19 mouse cellular contexts compared by ENCODE assay signal in genomic region chr4:56843963-56844362, GRCm38 (mm10). TPM values are rescaled to one million over a fixed set of nuclear protein-coding genes. Genes with fewer than 3 reads are reported as not detected.
DNase-seq lines count a peak whose midpoint lies in the region; ATAC-seq and TF ChIP-seq lines count a peak whose summit lies in the region.
"Had no signal": no experiment of that assay in that cellular context is flagged by ENCODE, and none has a peak within 500 bp of the region (broad histone marks: within the 10 kb centered on the region; RNA-seq: fewer than 3 reads in every experiment).

No protein-coding gene starts in this region.

- H3K9me3 ChIP-seq in forebrain, postnatal 0 days (ENCODE audit: low read length) = no peaks in the 10 kb centered on the region
- no peaks in the 10 kb centered on the region; the same call in 1 of the 2 replicates for H3K9me3 ChIP-seq in forebrain, embryonic 11.5 days (ENCODE audit: control insufficient read depth, low read length)
- H3K9me3 ChIP-seq: heart, embryonic 13.5 days; liver, embryonic 13.5 days; neural tube, embryonic 12.5 days; stomach, embryonic 15.5 days had no signal

- no peak overlapping the region for H3K9ac ChIP-seq in forebrain, postnatal 0 days
- H3K9ac ChIP-seq in forebrain, embryonic 11.5 days (ENCODE audit: low read length) = no peak overlapping the region
- H3K9ac ChIP-seq: heart, embryonic 13.5 days; liver, embryonic 13.5 days; neural tube, embryonic 12.5 days; stomach, embryonic 15.5 days had no signal

- no peak for DNase-seq in forebrain, postnatal 0 days
- no peak for DNase-seq in forebrain, embryonic 11.5 days (ENCODE audit: low spot score)
- no peak for DNase-seq in left cerebral cortex, adult 2 months (ENCODE audit: extremely low spot score in 1 of 2, low spot score in 2 of 2)
- no peak for DNase-seq in left cerebral cortex, postnatal 10 days (ENCODE audit: extremely low spot score in 1 of 2, low spot score in 2 of 2)
- DNase-seq in testis, postnatal 14 days (ENCODE audit: low spot score) = no peak
- no peak for DNase-seq in ovary, postnatal 14 days (ENCODE audit: low spot score)
- no peak for DNase-seq in adrenal gland, adult (ENCODE audit: inconsistent age in 2 of 2, low spot score in 1 of 2)
- DNase-seq: cerebellum, postnatal 14 days; gastrocnemius, postnatal 36 days; liver, embryonic 13.5 days; thymus, postnatal 25 days had no signal

- H3K4me1 ChIP-seq in forebrain, postnatal 0 days (ENCODE audit: insufficient read depth) = no peaks in the 10 kb centered on the region
- no peaks in the 10 kb centered on the region for H3K4me1 ChIP-seq in forebrain, embryonic 11.5 days (replicated peaks; ENCODE audit: control insufficient read depth, insufficient read depth, low read length)
- H3K4me1 ChIP-seq in testis, adult 2 months (ENCODE audit: control insufficient read depth, insufficient read depth, low read length) = no peaks in the 10 kb centered on the region
- H3K4me1 ChIP-seq: embryonic facial prominence, embryonic 10.5 days; liver, embryonic 13.5 days; neural tube, embryonic 12.5 days; stomach, embryonic 15.5 days had no signal

- H3K27me3 ChIP-seq in forebrain, postnatal 0 days (ENCODE audit: insufficient read depth, low read length) = no peaks in the 10 kb centered on the region
- no peaks in the 10 kb centered on the region for H3K27me3 ChIP-seq in forebrain, embryonic 11.5 days (ENCODE audit: control insufficient read depth, insufficient read depth, low read length)
- no peaks in the 10 kb centered on the region for H3K27me3 ChIP-seq in testis, adult 2 months (ENCODE audit: control insufficient read depth, insufficient read depth, low read length)
- H3K27me3 ChIP-seq: heart, embryonic 13.5 days; liver, embryonic 13.5 days; neural tube, embryonic 12.5 days; stomach, embryonic 15.5 days had no signal

- no peak for ATAC-seq in forebrain, postnatal 0 days
- no peak for ATAC-seq in forebrain, embryonic 11.5 days (replicated peaks; ENCODE audit: low FRiP score)
- ATAC-seq: activated CD4-positive, CD25-positive, alpha-beta regulatory T cell, adult 4 months; inflammation-experienced regulatory T-cells, adult 6 months; midbrain, embryonic 16.5 days had no signal

- peaks cover 19% of the 10 kb centered on the region; the same call in 1 of the 2 replicates for H3K36me3 ChIP-seq in forebrain, postnatal 0 days (ENCODE audit: insufficient read depth)
- H3K36me3 ChIP-seq in forebrain, embryonic 11.5 days (ENCODE audit: control insufficient read depth, insufficient read depth, low read length) = peaks cover 6% of the 10 kb centered on the region
- no peaks in the 10 kb centered on the region for H3K36me3 ChIP-seq in testis, adult 2 months (ENCODE audit: control insufficient read depth, insufficient read depth, low read length)

- no peak overlapping the region for H3K27ac ChIP-seq in forebrain, postnatal 0 days (ENCODE audit: low read depth, low read length)
- H3K27ac ChIP-seq in forebrain, embryonic 11.5 days (ENCODE audit: low read depth, low read length) = no peak overlapping the region
- H3K27ac ChIP-seq in left cerebral cortex, adult 2 months = no peak overlapping the region
- no peak overlapping the region for H3K27ac ChIP-seq in testis, adult 2 months (ENCODE audit: control insufficient read depth, insufficient read depth, low read depth, low read length)
- H3K27ac ChIP-seq: embryonic facial prominence, embryonic 10.5 days; liver, embryonic 13.5 days; neural tube, embryonic 12.5 days; stomach, embryonic 15.5 days had no signal

- intact Hi-C loops in left cerebral cortex, adult 2 months (cut with DNase I) = no loop called here
- intact Hi-C loops in left cerebral cortex, postnatal 10 days (cut with DNase I) = no loop called here

- H3K4me2 ChIP-seq in forebrain, postnatal 0 days (ENCODE audit: low read depth) = no peak overlapping the region
- no peak overlapping the region for H3K4me2 ChIP-seq in forebrain, embryonic 11.5 days (ENCODE audit: low read depth, low read length, severe bottlenecking)
- H3K4me2 ChIP-seq: heart, embryonic 13.5 days; liver, embryonic 13.5 days; neural tube, embryonic 12.5 days; stomach, embryonic 15.5 days had no signal

- TF ChIP-seq CTCF in forebrain, postnatal 0 days (IDR thresholded peaks at IDR 0.05; ENCODE audit: low read depth) = peak; percentile 30
- TF ChIP-seq CTCF in left cerebral cortex, adult 2 months (IDR thresholded peaks at IDR 0.05) = peak; percentile 18
- TF ChIP-seq CTCF in testis, adult 2 months (IDR thresholded peaks at IDR 0.05; ENCODE audit: control insufficient read depth, insufficient read depth, insufficient replicate concordance, low read depth, low read length) = peak; percentile 61; the same call in 1 of the 2 replicates

- no peak for TF ChIP-seq POLR2A in testis, adult 2 months (IDR thresholded peaks at IDR 0.05; ENCODE audit: control insufficient read depth, low read depth, low read length)

- no peak overlapping the region for H3K4me3 ChIP-seq in forebrain, postnatal 0 days (ENCODE audit: low read depth, low read length)
- no peak overlapping the region for H3K4me3 ChIP-seq in forebrain, embryonic 11.5 days (ENCODE audit: low read depth, low read length)
- H3K4me3 ChIP-seq in left cerebral cortex, adult 2 months = no peak overlapping the region
- no peak overlapping the region for H3K4me3 ChIP-seq in testis, adult 2 months (ENCODE audit: control insufficient read depth, low read depth, low read length)
- H3K4me3 ChIP-seq: embryonic facial prominence, embryonic 10.5 days; heart, embryonic 13.5 days; liver, embryonic 13.5 days; neural tube, embryonic 12.5 days; stomach, embryonic 15.5 days had no signal

- 96% methylated on average over 2 of the region's 2 CpGs for WGBS in forebrain, postnatal 0 days
- WGBS in forebrain, embryonic 11.5 days = 96% methylated on average over 2 of the region's 2 CpGs

RNA-seq across cellular contexts. Expression of gene Ctnnal1, which starts 21.0 kb away (rescaled TPM):
- total RNA-seq in forebrain, postnatal 0 days (2014; rRNA removed) = 9.2 and 14.5 TPM in 2 replicates
- 5.3 and 8.5 TPM in 2 replicates for polyA plus RNA-seq in forebrain, postnatal 0 days (2015; fragmentation: Nextera tagmentation; extraction: Ambion mirVana)
- polyA plus RNA-seq in forebrain, embryonic 11.5 days (2014; fragmentation: Nextera tagmentation; extraction: Ambion mirVana) = 30.5 and 36.8 TPM in 2 replicates
- 10 to 100 TPM; 19.9 to 20.2 TPM for total RNA-seq in left cerebral cortex, adult 2 months (2021)
- total RNA-seq in left cerebral cortex, postnatal 10 days (2021) = 10 to 100 TPM; 16.6 to 17.1 TPM
- 7.0 and 7.3 TPM in 2 replicates for polyA plus RNA-seq in testis, adult 2 months (2012; rRNA removed)

RNA-seq across cellular contexts. Expression of gene Fam206a, which starts 41.8 kb away (rescaled TPM):
- 10.0 and 12.3 TPM in 2 replicates for total RNA-seq in forebrain, postnatal 0 days (2014; rRNA removed)
- 8.0 and 11.1 TPM in 2 replicates for polyA plus RNA-seq in forebrain, postnatal 0 days (2015; fragmentation: Nextera tagmentation; extraction: Ambion mirVana)
- 28.3 and 30.8 TPM in 2 replicates for polyA plus RNA-seq in forebrain, embryonic 11.5 days (2014; fragmentation: Nextera tagmentation; extraction: Ambion mirVana)
- total RNA-seq in left cerebral cortex, adult 2 months (2021) = 10 to 100 TPM; 17.5 to 18.1 TPM
- 10 to 100 TPM; 20.7 to 21.2 TPM for total RNA-seq in left cerebral cortex, postnatal 10 days (2021)
- polyA plus RNA-seq in testis, adult 2 months (2012; rRNA removed) = 13.5 and 14.0 TPM in 2 replicates

RNA-seq across cellular contexts. Expression of gene Elp1, which starts 41.8 kb away (rescaled TPM):
- total RNA-seq in forebrain, postnatal 0 days (2014; rRNA removed) = 89.2 and 98.1 TPM in 2 replicates
- 38.2 and 44.8 TPM in 2 replicates for polyA plus RNA-seq in forebrain, postnatal 0 days (2015; fragmentation: Nextera tagmentation; extraction: Ambion mirVana)
- polyA plus RNA-seq in forebrain, embryonic 11.5 days (2014; fragmentation: Nextera tagmentation; extraction: Ambion mirVana) = 107 and 111 TPM in 2 replicates
- total RNA-seq in left cerebral cortex, adult 2 months (2021) = 10 to 100 TPM; 54.3 to 63.2 TPM
- 10 to 100 TPM; 82.9 to 86.3 TPM for total RNA-seq in left cerebral cortex, postnatal 10 days (2021)
- 7.7 and 7.8 TPM in 2 replicates for polyA plus RNA-seq in testis, adult 2 months (2012; rRNA removed)
